Mouse (Mus musculus) frontal cortex, postnatal 36 days (tissue): ENCODE results near the gene Marcksl1.

Experiments
- DNase-seq, 2 experiments: peaks; one replicate each; pipeline ENCODE4 v3.0.0; 2022; ENCODE audit warnings: low spot score in 2 of 2

The Marcksl1 gene

GRCm38 (mm10) chr4:129556532-129557223, 43.3 kb downstream of the Marcksl1 start:
- peak; percentile 70 to 76 for DNase-seq

- DNase-seq: no peak
Observed at GRCm38 (mm10) chr4:129557256-129557808, 44.0 kb downstream of the Marcksl1 start.

- DNase-seq: no peak
Observed at GRCm38 (mm10) chr4:129558321-129558955, 45.1 kb downstream of the Marcksl1 start.

- no peak for DNase-seq
Observed at GRCm38 (mm10) chr4:129561184-129561583, 47.8 kb downstream of the Marcksl1 start.

GRCm38 (mm10) chr4:129563718-129564117, 50.3 kb downstream of the Marcksl1 start:
- DNase-seq: no peak

- DNase-seq: no peak
Observed at GRCm38 (mm10) chr4:129565139-129565538, 51.8 kb downstream of the Marcksl1 start.
